Mouse (Mus musculus) embryonic fibroblast, embryonic 13.5 days (primary cell): ENCODE data around the gene Hnrnpa3.

Experiments used
- CTCF ChIP-seq: IDR thresholded peaks from 2 replicates; pipeline ENCODE4 v1.5.1; 2011; ENCODE audit warnings: mild to moderate bottlenecking, control low read depth, low read length, moderate library complexity, borderline replicate concordance; ENCODE audit not compliant: insufficient read depth
- POLR2A ChIP-seq: IDR thresholded peaks from 2 replicates; pipeline ENCODE4 v1.6.1; 2011; ENCODE audit warnings: low read depth, mild to moderate bottlenecking, control low read depth, low read length, moderate library complexity

DNA sequence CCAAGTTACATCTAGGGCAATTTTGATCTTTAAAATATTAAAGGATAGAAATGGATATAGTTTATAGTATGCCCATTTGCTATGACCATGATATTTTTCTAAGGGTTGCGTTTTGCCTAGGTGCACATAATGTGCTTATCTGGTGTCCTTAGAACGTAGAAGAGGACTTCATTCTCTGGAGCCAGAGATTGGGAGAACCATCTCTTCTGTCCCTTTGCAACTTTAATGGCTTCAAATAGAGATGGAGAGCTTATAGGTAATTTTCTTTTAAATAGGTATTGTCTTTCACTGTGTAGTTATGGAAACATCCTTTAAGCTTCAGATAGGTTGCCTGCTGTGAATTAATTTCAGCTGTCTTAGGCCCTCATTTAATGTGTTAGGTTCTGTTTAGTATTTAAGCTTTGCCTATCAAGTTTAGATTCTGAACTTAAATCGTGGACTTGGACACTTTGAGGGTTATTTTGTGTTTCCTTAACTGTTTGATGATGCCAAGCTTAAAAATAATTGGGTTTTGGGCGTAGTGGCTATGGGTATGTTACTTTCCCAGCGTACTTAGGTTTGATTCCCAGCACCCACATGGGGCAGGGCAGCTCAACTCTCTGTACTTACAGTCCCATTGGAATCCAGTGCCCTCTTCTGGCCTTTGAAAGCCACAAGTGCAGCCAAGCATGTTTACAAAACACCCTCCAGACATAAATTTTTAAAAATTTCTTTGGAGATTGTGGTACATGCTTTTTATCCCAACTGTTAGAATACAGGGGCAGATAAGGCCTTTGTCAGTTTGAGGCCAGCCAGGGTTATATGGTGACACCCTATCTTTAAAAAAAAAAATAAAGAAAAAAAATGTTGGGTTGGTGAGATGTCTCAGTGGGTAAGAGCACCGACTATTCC lies 11.6 kb downstream of the Hnrnpa3 start:
- no peak for TF ChIP-seq CTCF
- no peak; the same call in 1 of the 2 replicates for TF ChIP-seq POLR2A
